Mouse (Mus musculus) heart, adult 2 months (tissue): Measurements from ENCODE around the gene Rhox3e. TPM values are rescaled to one million over a fixed set of nuclear protein-coding genes. Genes with fewer than 3 reads are reported as not detected.
"Not testable (repeated sequence)": the region's sequence is repeated elsewhere in the genome, so short reads cannot be mapped to it uniquely, and the experiment has no call there.

Experiments used
- DNase-seq, 2 experiments: peaks; one replicate each; pipeline ENCODE4 v3.0.0; 2021
- H3K27ac ChIP-seq: fragments of 200-600 bp; 2 replicates; pipeline ENCODE4 v1.8.1; 2022
- H3K27me3 ChIP-seq: fragments of 200-500 bp; 2 replicates; pipeline ENCODE4 v1.6.1; 2012; ENCODE audit warnings: mild to moderate bottlenecking, low read length, inconsistent platforms, mixed read lengths; ENCODE audit not compliant: control insufficient read depth, insufficient read depth
- H3K36me3 ChIP-seq: fragments of 200-500 bp; 2 replicates; pipeline ENCODE4 v1.6.1; 2012; ENCODE audit warnings: low read length, inconsistent platforms; ENCODE audit not compliant: control insufficient read depth, insufficient read depth
- H3K4me1 ChIP-seq: fragments of 200-500 bp; 2 replicates; pipeline ENCODE4 v1.6.1; 2011; ENCODE audit warnings: low read length; ENCODE audit not compliant: control insufficient read depth, insufficient read depth
- H3K4me3 ChIP-seq: fragments of 200-600 bp; 2 replicates; pipeline ENCODE4 v1.8.1; 2022
- H3K79me2 ChIP-seq: fragments of 200-500 bp; replicated peaks from 2 replicates; pipeline ENCODE4 v1.6.1; 2012; ENCODE audit warnings: mild to moderate bottlenecking, inconsistent platforms, low read length, moderate library complexity, mixed read lengths; ENCODE audit not compliant: control insufficient read depth, insufficient read depth
- H3K9ac ChIP-seq: fragments of 200-500 bp; 2 replicates; pipeline ENCODE4 v1.6.1; 2012; ENCODE audit warnings: low read depth, mild to moderate bottlenecking, control low read depth, inconsistent platforms, low read length, mixed read lengths
- WGBS: fragments of 180-500 bp; shearing (Covaris S2); methylation state at CpG from one replicate; pipeline ENCODE4 v1.1.7; 2018; 5-methylcytosine and 5-hydroxymethylcytosine counted together
- intact Hi-C: fragments of 180-260 bp; cut with DNase I; formaldehyde crosslinking; loops from one replicate; pipeline ENCODE4 v1.15.1; 2025
- long read RNA-seq: library from polyadenylated mRNA; stranded (forward); transcript quantifications from one replicate; pipeline ENCODE4 v2.0.0, GENCODE M21; 2021
- polyA plus RNA-seq: library from polyadenylated mRNA; depleted of rRNA; stranded (reverse); fragments of >200 nt; gene quantifications from 2 replicates; pipeline ENCODE4 v1.2.3, GENCODE M21; 2012; rRNA removed
- total RNA-seq, 2 experiments: library from RNA; stranded (reverse); gene quantifications; 2 replicates each; pipeline ENCODE4 v1.2.3; 2021

The Rhox3e gene
- total RNA-seq (not detected), polyA plus RNA-seq (not detected in 2 replicates)
- long read RNA-seq = 0 reads

DNA sequence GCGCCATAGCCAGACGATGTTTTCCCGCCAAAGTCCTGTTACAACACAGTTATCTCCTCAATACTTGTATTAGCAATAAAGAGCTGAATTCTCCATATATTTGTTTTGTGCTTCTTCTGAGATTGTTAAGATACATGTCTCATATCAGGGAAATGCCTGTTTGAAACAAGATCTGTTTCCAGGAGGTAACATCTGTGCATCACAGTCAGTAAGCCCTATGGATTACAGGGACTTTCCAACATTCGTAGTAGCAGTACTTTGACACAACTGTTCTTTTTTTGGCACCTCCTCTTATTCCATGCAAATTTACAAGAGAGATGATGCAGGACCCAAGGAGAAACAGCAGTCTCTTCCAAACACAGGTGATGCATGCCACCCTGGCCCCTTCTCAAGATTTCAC, at the start of gene Rhox3e:
Gene Rhox3e (plus strand): TSS at position 301 of the 400 bp plus-strand sequence.
- H3K79me2 ChIP-seq, H3K4me3 ChIP-seq, intact Hi-C loops, DNase-seq, H3K27me3 ChIP-seq, H3K4me1 ChIP-seq, H3K9ac ChIP-seq, H3K36me3 ChIP-seq, H3K27ac ChIP-seq: not testable (repeated sequence)
- WGBS = 75% methylated on average over 1 of the region's 4 CpGs

DNA sequence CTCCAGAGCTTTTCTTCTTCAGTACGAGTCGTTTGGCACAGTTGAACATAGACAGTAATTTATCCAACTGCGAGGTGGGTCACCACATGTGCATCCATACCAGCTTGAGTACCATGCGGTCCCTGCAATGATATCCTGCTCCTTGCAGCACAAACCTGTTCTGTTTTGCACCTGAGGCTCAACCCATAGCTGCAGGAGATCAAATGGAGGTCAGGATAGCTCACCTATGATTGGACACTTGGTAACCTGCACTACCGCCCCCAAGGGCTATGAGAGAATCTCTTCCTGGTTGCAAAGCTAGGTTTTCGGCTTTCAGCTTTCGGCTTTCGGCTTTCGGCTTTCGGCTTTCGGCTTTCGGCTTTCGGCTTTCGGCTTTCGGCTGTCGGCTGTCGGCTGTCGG, 27.8 kb upstream of the Rhox3e start, which contains the start of gene Rhox4d:
Gene Rhox4d (plus strand): TSS at position 301 of the 400 bp plus-strand sequence.
- H3K4me3 ChIP-seq, DNase-seq, H3K79me2 ChIP-seq, H3K9ac ChIP-seq, H3K27me3 ChIP-seq, H3K4me1 ChIP-seq, intact Hi-C loops, H3K36me3 ChIP-seq, H3K27ac ChIP-seq: not testable (repeated sequence)
- 92% methylated on average over 17 of the region's 18 CpGs for WGBS

DNA sequence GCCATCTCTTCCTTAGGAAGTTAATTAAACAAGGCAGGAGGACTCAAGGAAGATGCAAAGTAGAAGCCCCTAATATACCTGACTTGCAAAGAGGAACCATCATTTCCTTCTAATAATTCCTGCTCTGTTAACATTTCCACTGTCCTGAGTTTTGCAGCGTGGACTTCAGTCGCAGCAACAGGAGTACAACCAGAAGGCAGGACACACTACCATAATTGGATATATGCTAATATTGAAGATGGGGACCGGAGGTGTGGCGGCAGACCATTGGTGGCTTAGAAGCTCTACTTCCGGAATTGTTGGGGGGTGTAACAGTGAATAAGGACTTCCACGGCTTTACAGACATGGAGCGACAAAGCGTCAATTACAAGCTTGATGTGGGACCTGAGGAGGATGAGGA, 11.7 kb upstream of the Rhox3e start, which contains the start of gene Rhox2e:
Gene Rhox2e (plus strand): TSS at position 301 of the 400 bp plus-strand sequence.
- H3K4me3 ChIP-seq, H3K36me3 ChIP-seq, H3K27me3 ChIP-seq, H3K9ac ChIP-seq, DNase-seq, H3K4me1 ChIP-seq, intact Hi-C loops, H3K27ac ChIP-seq, H3K79me2 ChIP-seq: not testable (repeated sequence)
- WGBS = 100% methylated on average over 2 of the region's 8 CpGs

DNA sequence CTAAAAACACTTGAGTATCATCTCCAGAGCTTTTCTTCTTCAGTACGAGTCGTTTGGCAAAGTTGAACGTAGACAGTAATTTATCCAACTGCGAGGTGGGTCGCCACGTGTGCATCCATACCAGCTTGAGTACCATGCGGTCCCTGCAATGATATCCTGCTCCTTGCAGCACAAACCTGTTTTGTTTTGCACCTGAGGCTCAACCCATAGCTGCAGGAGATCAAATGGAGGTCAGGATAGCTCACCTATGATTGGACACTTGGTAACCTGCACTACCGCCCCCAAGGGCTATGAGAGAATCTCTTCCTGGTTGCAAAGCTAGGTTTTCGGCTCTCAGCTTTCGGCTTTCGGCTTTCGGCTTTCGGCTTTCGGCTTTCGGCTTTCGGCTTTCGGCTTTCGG, 15.3 kb downstream of the Rhox3e start, which contains the start of gene Rhox4e:
Gene Rhox4e (plus strand): TSS at position 301 of the 400 bp plus-strand sequence.
- DNase-seq, H3K4me1 ChIP-seq, H3K79me2 ChIP-seq, H3K27ac ChIP-seq, H3K9ac ChIP-seq, H3K27me3 ChIP-seq, H3K4me3 ChIP-seq, H3K36me3 ChIP-seq, intact Hi-C loops: not testable (repeated sequence)
- WGBS = 96% methylated on average over 9 of the region's 18 CpGs

DNA sequence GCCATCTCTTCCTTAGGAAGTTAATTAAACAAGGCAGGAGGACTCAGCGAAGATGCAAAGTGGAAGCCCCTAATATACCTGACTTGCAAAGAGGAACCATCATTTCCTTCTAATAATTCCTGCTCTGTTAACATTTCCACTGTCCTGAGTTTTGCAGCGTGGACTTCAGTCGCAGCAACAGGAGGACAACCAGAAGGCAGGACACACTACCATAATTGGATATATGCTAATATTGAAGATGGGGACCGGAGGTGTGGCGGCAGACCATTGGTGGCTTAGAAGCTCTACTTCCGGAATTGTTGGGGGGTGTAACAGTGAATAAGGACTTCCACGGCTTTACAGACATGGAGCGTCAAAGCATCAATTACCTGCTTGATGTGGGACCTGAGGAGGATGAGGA, 29.3 kb downstream of the Rhox3e start, which contains the start of gene Rhox2f:
Gene Rhox2f (plus strand): TSS at position 301 of the 400 bp plus-strand sequence.
- DNase-seq, H3K27ac ChIP-seq, H3K27me3 ChIP-seq, H3K4me1 ChIP-seq, H3K79me2 ChIP-seq, H3K36me3 ChIP-seq, H3K4me3 ChIP-seq, intact Hi-C loops, H3K9ac ChIP-seq: not testable (repeated sequence)
- WGBS = 86% methylated on average over 8 of the region's 8 CpGs

DNA sequence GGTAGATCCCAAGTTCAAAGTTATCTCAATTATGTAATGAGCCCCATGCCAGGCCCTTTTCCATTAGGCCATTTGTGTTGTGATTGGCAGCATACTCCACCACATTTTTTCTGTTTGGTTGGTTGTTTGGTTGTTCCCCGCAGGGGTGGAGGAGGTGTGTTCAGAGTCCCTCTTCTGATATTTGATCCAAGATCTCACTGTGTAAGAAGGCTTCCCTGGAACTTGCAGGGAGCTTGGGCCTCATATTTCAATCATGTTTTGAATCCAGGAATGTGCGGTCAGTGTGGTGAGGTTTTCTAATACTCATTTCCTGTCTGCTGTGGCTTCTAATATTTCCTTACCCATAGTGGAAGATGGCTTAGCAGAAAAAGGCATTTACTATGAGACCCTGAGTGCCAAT, 30.8 kb downstream of the Rhox3e start:
- H3K27ac ChIP-seq, H3K4me1 ChIP-seq, H3K9ac ChIP-seq, H3K4me3 ChIP-seq, DNase-seq, H3K36me3 ChIP-seq, H3K79me2 ChIP-seq, intact Hi-C loops, H3K27me3 ChIP-seq: not testable (repeated sequence)
- 56% methylated on average over 2 of the region's 2 CpGs for WGBS

DNA sequence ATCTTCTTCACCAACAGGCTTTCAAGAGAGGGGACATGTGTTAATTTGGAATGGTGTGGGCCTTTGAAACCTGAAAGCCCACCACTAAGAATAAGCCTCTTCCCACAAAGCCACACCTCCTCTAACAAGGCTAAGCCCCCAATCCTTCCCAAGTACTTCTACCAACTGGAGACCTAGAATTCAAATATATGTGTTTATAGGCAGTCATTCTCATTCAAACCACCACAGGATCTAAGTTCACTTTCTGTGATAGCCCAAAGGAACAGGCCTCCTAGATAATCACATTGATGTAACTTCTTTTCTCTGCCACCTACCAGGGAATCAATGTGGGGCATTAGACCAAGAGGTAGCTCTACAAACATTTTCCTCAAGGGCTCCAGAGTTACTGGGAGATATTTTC, 38.9 kb downstream of the Rhox3e start, which contains the start of gene Rhox3f:
Gene Rhox3f (plus strand): TSS at position 301 of the 400 bp plus-strand sequence.
- H3K4me1 ChIP-seq, DNase-seq, H3K79me2 ChIP-seq, H3K9ac ChIP-seq, H3K27me3 ChIP-seq, H3K27ac ChIP-seq, intact Hi-C loops, H3K4me3 ChIP-seq, H3K36me3 ChIP-seq: not testable (repeated sequence)

Other genes starting within 250 kb of the Rhox3e start
- gene Rhox3a2, start 162.0 kb upstream of the Rhox3e start, total RNA-seq = not detected
- not detected in 2 replicates for gene Rhox3a2, start 162.0 kb upstream of the Rhox3e start, polyA plus RNA-seq
- not detected for gene Rhox4a2, start 151.2 kb upstream of the Rhox3e start, total RNA-seq
- not detected in 2 replicates for gene Rhox4a2, start 151.2 kb upstream of the Rhox3e start, polyA plus RNA-seq
- not detected for gene Rhox2b, start 130.0 kb upstream of the Rhox3e start, total RNA-seq
- gene Rhox2b, start 130.0 kb upstream of the Rhox3e start, polyA plus RNA-seq = not detected in 2 replicates
- not detected for gene Rhox4b, start 109.5 kb upstream of the Rhox3e start, total RNA-seq
- not detected in 2 replicates for gene Rhox4b, start 109.5 kb upstream of the Rhox3e start, polyA plus RNA-seq
- not detected for gene Rhox2c, start 88.3 kb upstream of the Rhox3e start, total RNA-seq
- gene Rhox2c, start 88.3 kb upstream of the Rhox3e start, polyA plus RNA-seq = not detected in 2 replicates
- gene Rhox3c, start 83.4 kb upstream of the Rhox3e start, total RNA-seq = not detected
- gene Rhox3c, start 83.4 kb upstream of the Rhox3e start, polyA plus RNA-seq = not detected in 2 replicates
- not detected for gene Rhox4c, start 61.7 kb upstream of the Rhox3e start, total RNA-seq
- not detected in 2 replicates for gene Rhox4c, start 61.7 kb upstream of the Rhox3e start, polyA plus RNA-seq
- gene Rhox2d, start 48.6 kb upstream of the Rhox3e start, total RNA-seq = not detected
- not detected in 2 replicates for gene Rhox2d, start 48.6 kb upstream of the Rhox3e start, polyA plus RNA-seq
- not detected for gene Rhox4d, start 27.7 kb upstream of the Rhox3e start, total RNA-seq
- gene Rhox4d, start 27.7 kb upstream of the Rhox3e start, polyA plus RNA-seq = not detected in 2 replicates
- not detected for gene Rhox2e, start 11.6 kb upstream of the Rhox3e start, total RNA-seq
- gene Rhox2e, start 11.6 kb upstream of the Rhox3e start, polyA plus RNA-seq = not detected in 2 replicates
- not detected for gene Rhox4e, start 15.4 kb downstream of the Rhox3e start, total RNA-seq
- not detected in 2 replicates for gene Rhox4e, start 15.4 kb downstream of the Rhox3e start, polyA plus RNA-seq
- gene Rhox2f, start 29.4 kb downstream of the Rhox3e start, total RNA-seq = not detected
- gene Rhox2f, start 29.4 kb downstream of the Rhox3e start, polyA plus RNA-seq = not detected in 2 replicates
- not detected for gene Rhox3f, start 39.0 kb downstream of the Rhox3e start, total RNA-seq
- gene Rhox3f, start 39.0 kb downstream of the Rhox3e start, polyA plus RNA-seq = not detected in 2 replicates
- gene Rhox4f, start 65.7 kb downstream of the Rhox3e start, total RNA-seq = not detected
- gene Rhox4f, start 65.7 kb downstream of the Rhox3e start, polyA plus RNA-seq = not detected in 2 replicates
- not detected for gene Rhox3g, start 86.6 kb downstream of the Rhox3e start, total RNA-seq
- not detected in 2 replicates for gene Rhox3g, start 86.6 kb downstream of the Rhox3e start, polyA plus RNA-seq
- gene Rhox2g, start 101.5 kb downstream of the Rhox3e start, total RNA-seq = not detected
- not detected in 2 replicates for gene Rhox2g, start 101.5 kb downstream of the Rhox3e start, polyA plus RNA-seq
- not detected for gene Rhox4g, start 109.3 kb downstream of the Rhox3e start, total RNA-seq
- gene Rhox4g, start 109.3 kb downstream of the Rhox3e start, polyA plus RNA-seq = not detected in 2 replicates
- not detected for gene Rhox3h, start 126.7 kb downstream of the Rhox3e start, total RNA-seq
- not detected in 2 replicates for gene Rhox3h, start 126.7 kb downstream of the Rhox3e start, polyA plus RNA-seq
- gene Rhox2h, start 131.3 kb downstream of the Rhox3e start, total RNA-seq = not detected
- gene Rhox2h, start 131.3 kb downstream of the Rhox3e start, polyA plus RNA-seq = not detected in 2 replicates